Mouse (Mus musculus) CH12.LX (cell line): ENCODE results near the gene Kctd7. TPM values are rescaled to one million over a fixed set of nuclear protein-coding genes. Genes with fewer than 3 reads are reported as not detected.

Experiments
- DNase-seq: peaks from one replicate; pipeline ENCODE4 v3.0.0-alpha.2; 2013; ENCODE audit errors: extremely low read depth
- H3K27ac ChIP-seq: 2 replicates; pipeline ENCODE4 v1.5.1; 2012; ENCODE audit warnings: low read depth, mild to moderate bottlenecking, control low read depth, moderate library complexity; ENCODE audit not compliant: insufficient read depth
- H3K27me3 ChIP-seq: replicated peaks from 2 replicates; pipeline ENCODE3; 2012; ENCODE audit warnings: inconsistent platforms
- H3K36me3 ChIP-seq, 2 experiments: replicated peaks in 1 of 2; 2 replicates each; pipeline versions ENCODE3 to v1.6.1; 2012; ENCODE audit warnings: inconsistent platforms in 1 of 2, low read length in 1 of 2, mild to moderate bottlenecking in 1 of 2, mixed read lengths in 1 of 2, moderate library complexity in 1 of 2; ENCODE audit not compliant: control insufficient read depth in 1 of 2, insufficient read depth in 1 of 2
- H3K4me1 ChIP-seq, 2 experiments: 2 replicates each; pipeline ENCODE4 v1.6.1; 2012; ENCODE audit warnings: inconsistent platforms in 1 of 2, moderate library complexity in 1 of 2; ENCODE audit not compliant: insufficient read depth in 2 of 2, control insufficient read depth in 1 of 2
- H3K4me2 ChIP-seq: 2 replicates; pipeline ENCODE4 v1.6.1; 2012; ENCODE audit warnings: low read depth, mild to moderate bottlenecking, control low read depth; ENCODE audit not compliant: poor library complexity, insufficient read depth, severe bottlenecking
- H3K4me3 ChIP-seq, 3 experiments: fragments of 150-350 bp in 1 of 3; sonication (generic) in 1 of 3; replicated peaks in 1 of 3; 2 replicates each; pipeline versions ENCODE3 to v1.5.1; 2011 to 2012; ENCODE audit warnings: low read depth in 2 of 3, low read length in 2 of 3, mild to moderate bottlenecking in 2 of 3, moderate library complexity in 2 of 3, control low read depth in 1 of 3, improper control_type of control experiment in 1 of 3, inconsistent platforms in 1 of 3, mixed read lengths in 1 of 3; ENCODE audit not compliant: poor library complexity in 1 of 3
- H3K79me2 ChIP-seq: replicated peaks from 2 replicates; pipeline ENCODE4 v1.6.1; 2012; ENCODE audit warnings: mild to moderate bottlenecking, moderate library complexity; ENCODE audit not compliant: control insufficient read depth, poor library complexity, insufficient read depth, severe bottlenecking; ENCODE audit errors: extremely low read depth
- H3K9ac ChIP-seq: 2 replicates; pipeline ENCODE4 v1.6.1; 2012; ENCODE audit warnings: low read depth, mild to moderate bottlenecking, control low read depth, moderate library complexity; ENCODE audit not compliant: insufficient read depth
- H3K9me3 ChIP-seq: replicated peaks from 2 replicates; pipeline ENCODE3; 2012; ENCODE audit warnings: low read length, inconsistent platforms, mixed read lengths
- BHLHE40 ChIP-seq: IDR thresholded peaks from 2 replicates; pipeline ENCODE4 v1.6.1; 2011; ENCODE audit warnings: mild to moderate bottlenecking, low read depth, low read length, improper control_type of control experiment
- CHD1 ChIP-seq: IDR thresholded peaks from 2 replicates; pipeline ENCODE4 v1.6.1; 2012; ENCODE audit warnings: low read depth, low read length, improper control_type of control experiment, inconsistent platforms
- CHD2 ChIP-seq: IDR thresholded peaks from 2 replicates; pipeline ENCODE4 v1.6.1; 2011; ENCODE audit warnings: low read length, improper control_type of control experiment
- CTCF ChIP-seq, 2 experiments: IDR thresholded peaks in 1 of 2; conservative IDR thresholded peaks in 1 of 2; 2 replicates each; pipeline ENCODE4 v1.5.1; 2011 to 2012; ENCODE audit warnings: low read depth in 2 of 2, low read length in 2 of 2, improper control_type of control experiment in 1 of 2, inconsistent platforms in 1 of 2, mild to moderate bottlenecking in 1 of 2, moderate library complexity in 1 of 2
- E2F4 ChIP-seq: IDR thresholded peaks from 2 replicates; pipeline ENCODE4 v1.6.1; 2011; ENCODE audit warnings: low read depth, low read length, improper control_type of control experiment; ENCODE audit not compliant: insufficient replicate concordance
- ELF1 ChIP-seq: IDR thresholded peaks from 2 replicates; pipeline ENCODE4 v1.6.1; 2014; ENCODE audit warnings: low read depth, mild to moderate bottlenecking, inconsistent platforms, low read length, improper control_type of control experiment
- EP300 ChIP-seq: IDR thresholded peaks from 2 replicates; pipeline ENCODE4 v1.6.1; 2011; ENCODE audit warnings: low read length, improper control_type of control experiment
- ETS1 ChIP-seq: conservative IDR thresholded peaks from 2 replicates; pipeline ENCODE4 v1.6.1; 2012; ENCODE audit warnings: low read depth, mild to moderate bottlenecking, inconsistent platforms, low read length, improper control_type of control experiment, moderate library complexity
- GABPA ChIP-seq: IDR thresholded peaks from 2 replicates; pipeline ENCODE4 v1.6.1; 2012; ENCODE audit warnings: low read depth, low read length, improper control_type of control experiment, inconsistent platforms; ENCODE audit not compliant: insufficient replicate concordance
- HCFC1 ChIP-seq: IDR thresholded peaks from 2 replicates; pipeline ENCODE4 v1.6.1; 2012; ENCODE audit warnings: low read depth, mild to moderate bottlenecking, inconsistent platforms, low read length, improper control_type of control experiment
- IRF4 ChIP-seq: IDR thresholded peaks from 2 replicates; pipeline ENCODE4 v1.6.1; 2014; ENCODE audit warnings: low read depth, mild to moderate bottlenecking, inconsistent platforms, low read length, improper control_type of control experiment
- JUND ChIP-seq: conservative IDR thresholded peaks from 2 replicates; pipeline ENCODE4 v1.6.1; 2011; ENCODE audit warnings: low read depth, low read length, improper control_type of control experiment
- KAT2A ChIP-seq: IDR thresholded peaks from 2 replicates; pipeline ENCODE4 v1.6.1; 2012; ENCODE audit warnings: low read length, improper control_type of control experiment, inconsistent platforms; ENCODE audit not compliant: insufficient replicate concordance
- MAFK ChIP-seq: IDR thresholded peaks from 2 replicates; pipeline ENCODE4 v1.6.1; 2011; ENCODE audit warnings: low read length, improper control_type of control experiment; ENCODE audit not compliant: insufficient replicate concordance
- MAZ ChIP-seq: IDR thresholded peaks from 2 replicates; pipeline ENCODE4 v1.6.1; 2012; ENCODE audit warnings: low read depth, mild to moderate bottlenecking, inconsistent platforms, low read length, improper control_type of control experiment, moderate library complexity
- MEF2A ChIP-seq: IDR thresholded peaks from 2 replicates; pipeline ENCODE4 v1.6.1; 2014; ENCODE audit warnings: low read depth, mild to moderate bottlenecking, inconsistent platforms, low read length, improper control_type of control experiment, borderline replicate concordance
- PAX5 ChIP-seq: IDR thresholded peaks from 2 replicates; pipeline ENCODE4 v1.6.1; 2012; ENCODE audit warnings: low read length, inconsistent platforms, mixed read lengths
- POLR2A ChIP-seq: IDR thresholded peaks from 2 replicates; pipeline ENCODE4 v1.6.1; 2011; ENCODE audit warnings: low read depth, mild to moderate bottlenecking, improper control_type of control experiment, low read length
- RCOR1 ChIP-seq: conservative IDR thresholded peaks from 2 replicates; pipeline ENCODE4 v1.6.1; 2012; ENCODE audit warnings: low read depth, mild to moderate bottlenecking, inconsistent platforms, low read length, improper control_type of control experiment
- SIN3A ChIP-seq: IDR thresholded peaks from 2 replicates; pipeline ENCODE4 v1.6.1; 2012; ENCODE audit warnings: low read length, improper control_type of control experiment, inconsistent platforms
- TBP ChIP-seq: conservative IDR thresholded peaks from 2 replicates; pipeline ENCODE4 v1.6.1; 2011; ENCODE audit warnings: low read depth, low read length, improper control_type of control experiment
- TCF12 ChIP-seq: IDR thresholded peaks from 2 replicates; pipeline ENCODE4 v1.6.1; 2014; ENCODE audit warnings: low read depth, mild to moderate bottlenecking, inconsistent platforms, low read length, improper control_type of control experiment
- UBTF ChIP-seq: IDR thresholded peaks from 2 replicates; pipeline ENCODE4 v1.6.1; 2012; ENCODE audit warnings: low read depth, mild to moderate bottlenecking, inconsistent platforms, low read length, improper control_type of control experiment, moderate library complexity
- ZC3H11A ChIP-seq: IDR thresholded peaks from 2 replicates; pipeline ENCODE4 v1.6.1; 2012; ENCODE audit warnings: low read depth, mild to moderate bottlenecking, inconsistent platforms, low read length, improper control_type of control experiment
- ZKSCAN1 ChIP-seq: IDR thresholded peaks from 2 replicates; pipeline ENCODE4 v1.6.1; 2012; ENCODE audit warnings: low read depth, inconsistent platforms, low read length, improper control_type of control experiment, borderline replicate concordance
- ZMIZ1 ChIP-seq: IDR thresholded peaks from 2 replicates; pipeline ENCODE4 v1.6.1; 2012; ENCODE audit warnings: low read depth, mild to moderate bottlenecking, inconsistent platforms, low read length, improper control_type of control experiment
- ZNF384 ChIP-seq: IDR thresholded peaks from 2 replicates; pipeline ENCODE4 v1.6.1; 2012; ENCODE audit warnings: low read depth, low read length, improper control_type of control experiment, inconsistent platforms
- dilution Hi-C: fragments of 300-500 bp; cut with MboI; formaldehyde crosslinking; loops from 2 replicates; pipeline ENCODE4 v1.14.3; 2020; ENCODE audit warnings: low sequenced_read_pairs; ENCODE audit not compliant: extremely low pct_unique_long_range_greater_than_20kb, extremely low pct_ligation_motif_present
- in situ Hi-C: fragments of 300-500 bp; cut with MboI; formaldehyde crosslinking; loops from 3 replicates; pipeline ENCODE4 v1.14.3; 2019; ENCODE audit warnings: low sequenced_read_pairs, low pct_ligation_motif_present, low pct_unique_long_range_greater_than_20kb, mixed read lengths
- polyA plus RNA-seq: library from polyadenylated mRNA; unstranded; fragments of >175 nt; gene quantifications from 2 replicates; pipeline ENCODE4 v1.2.1, GENCODE M21; 2012; ENCODE audit warnings: low read depth; ENCODE audit not compliant: insufficient read length
- total RNA-seq, 2 experiments: library from RNA; depleted of rRNA; stranded (reverse); fragments of 300-350 nt in 1 of 2; fragments of >200 nt in 1 of 2; gene quantifications; 2 replicates each; pipeline ENCODE4 v1.2.3; 2012 to 2014

The Kctd7 gene
- total and polyA plus RNA-seq, 3 experiments, result 2.8 to 4.3 (median 3.3) TPM

GRCm38 (mm10) chr5:130145961-130146360, 1.3 kb downstream of the Kctd7 start:
- in situ Hi-C loops, result no loop called here
- dilution Hi-C loops, result no loop called here
- peak overlapping the region in 1 of 3 experiments; percentile 80 for H3K4me3 ChIP-seq
- H3K9ac ChIP-seq, result no peak overlapping the region
- DNase-seq, result no peak
- peak overlapping the region; percentile 84; the same call in 1 of the 2 replicates for H3K4me2 ChIP-seq
- H3K79me2 ChIP-seq, result no peaks in the 10 kb centered on the region
- no peak overlapping the region for H3K27ac ChIP-seq
- H3K27me3 ChIP-seq, result no peaks in the 10 kb centered on the region
- H3K36me3 ChIP-seq, result peaks cover 4 to 39% of the 10 kb centered on the region in 2 experiments
- H3K9me3 ChIP-seq, result no peaks in the 10 kb centered on the region
- TF ChIP-seq JUND, result no peak
- no peak for TF ChIP-seq ELF1
- no peak for TF ChIP-seq CHD2
- TF ChIP-seq ZMIZ1, result no peak
- no peak for TF ChIP-seq E2F4
- TF ChIP-seq MAZ, result no peak
- no peak for TF ChIP-seq PAX5
- TF ChIP-seq ETS1, result no peak
- no peak for TF ChIP-seq CHD1
- no peak for TF ChIP-seq TCF12
- TF ChIP-seq GABPA, result no peak
- no peak for TF ChIP-seq MAFK
- TF ChIP-seq TBP, result no peak
- no peak for TF ChIP-seq SIN3A
- no peak for TF ChIP-seq BHLHE40
- no peak for TF ChIP-seq IRF4
- TF ChIP-seq RCOR1, result no peak
- TF ChIP-seq CTCF (conservative IDR thresholded peaks at IDR 0.05 in 1 of 2, IDR thresholded peaks at IDR 0.05 in 1 of 2; ENCODE audit: low read depth in 2 of 2, low read length in 2 of 2), result no peak
- no peak for TF ChIP-seq KAT2A
- H3K4me1 ChIP-seq, result peaks cover 6 to 53% of the 10 kb centered on the region in 2 experiments

GRCm38 (mm10) chr5:130149726-130150310, 5.2 kb downstream of the Kctd7 start:
- Histone ChIP-seq H3K79me2 (no peaks in the 10 kb centered on the region), H3K27ac (no peak overlapping the region), H3K9ac (no peak overlapping the region), H3K9me3 (no peaks in the 10 kb centered on the region), H3K36me3 (peaks cover 19 to 48% of the 10 kb centered on the region in 2 experiments), H3K4me1 (peaks cover 13 to 77% of the 10 kb centered on the region in 2 experiments)
- dilution Hi-C loops, result no loop called here
- in situ Hi-C loops, result no loop called here
- DNase-seq, result no peak
- TF ChIP-seq ZC3H11A (no peak), ETS1 (peak; percentile 80), JUND (no peak), E2F4 (no peak), MEF2A (peak; percentile 76), EP300 (no peak), HCFC1 (no peak), SIN3A (no peak), UBTF (no peak), ZNF384 (no peak), KAT2A (no peak), GABPA (no peak), CHD2 (no peak), POLR2A (no peak), ZKSCAN1 (no peak)
- TF ChIP-seq, all 38 proteins: peak for 2
- Histone ChIP-seq H3K27me3 (no peaks in the 10 kb centered on the region), H3K4me2 (no peak overlapping the region), H3K4me3 (no peak overlapping the region)
